Mouse (Mus musculus): ENCODE measurements around the gene Zpr1.
A peak's percentile ranks its signal among the peaks of the same experiment; 100 is the strongest.
"Not testable (repeated sequence)": the region's sequence is repeated elsewhere in the genome, so short reads cannot be mapped to it uniquely, and the experiment has no call there.

The Zpr1 gene

GRCm38 (mm10) chr9:46261131-46261530 is 11.7 kb upstream of the Zpr1 start:
- DNase-seq (ENCODE audit: low spot score in 2 of 2): no peak

GRCm38 (mm10) chr9:46268343-46268873 is 4.5 kb upstream of the Zpr1 start, which contains the start of gene Apoa5:
TSS of gene Apoa5 (plus strand) at chr9:46268633.
- no peak for DNase-seq (ENCODE audit: low spot score in 2 of 2)

GRCm38 (mm10) chr9:46269125-46269524 is 3.7 kb upstream of the Zpr1 start:
- DNase-seq (ENCODE audit: low spot score in 2 of 2): no peak

GRCm38 (mm10) chr9:46270782-46271181 is 2.1 kb upstream of the Zpr1 start:
- DNase-seq (ENCODE audit: low spot score in 2 of 2): no peak

GRCm38 (mm10) chr9:46272070-46272469 is 794 bp upstream of the Zpr1 start:
- DNase-seq (ENCODE audit: low spot score in 2 of 2): no peak

GRCm38 (mm10) chr9:46274494-46274893 is 1.6 kb downstream of the Zpr1 start:
- no peak for DNase-seq (ENCODE audit: low spot score in 2 of 2)

- DNase-seq (ENCODE audit: low spot score in 2 of 2): peak; percentile 92 to 94
Measured at GRCm38 (mm10) chr9:46282631-46283436, 10.0 kb downstream of the Zpr1 start, which contains the start of gene Bud13. TSS of gene Bud13 (plus strand) at chr9:46283008.

- no peak for DNase-seq (ENCODE audit: low spot score in 2 of 2)
Measured at GRCm38 (mm10) chr9:46298381-46298780, 25.5 kb downstream of the Zpr1 start.

- peak in 1 of 2 experiments; percentile 9 for DNase-seq (ENCODE audit: low spot score in 2 of 2)
Measured at GRCm38 (mm10) chr9:46302142-46302541, 29.3 kb downstream of the Zpr1 start.

- no peak for DNase-seq (ENCODE audit: low spot score in 2 of 2)
Measured at GRCm38 (mm10) chr9:46309121-46309520, 36.3 kb downstream of the Zpr1 start.

- DNase-seq (ENCODE audit: low spot score in 2 of 2): peak; percentile 53 to 58
Measured at GRCm38 (mm10) chr9:46314507-46314906, 41.6 kb downstream of the Zpr1 start.

- DNase-seq (ENCODE audit: low spot score in 2 of 2): no peak
Measured at GRCm38 (mm10) chr9:46314921-46315320, 42.1 kb downstream of the Zpr1 start.

- no peak for DNase-seq (ENCODE audit: low spot score in 2 of 2)
Measured at GRCm38 (mm10) chr9:46315807-46316365, 43.0 kb downstream of the Zpr1 start.

- no peak for DNase-seq (ENCODE audit: low spot score in 2 of 2)
Measured at GRCm38 (mm10) chr9:46316388-46316787, 43.5 kb downstream of the Zpr1 start.

- DNase-seq (ENCODE audit: low spot score in 2 of 2): no peak
Measured at GRCm38 (mm10) chr9:46316909-46317308, 44.0 kb downstream of the Zpr1 start.

- no peak for DNase-seq (ENCODE audit: low spot score in 2 of 2)
Measured at GRCm38 (mm10) chr9:46317957-46318356, 45.1 kb downstream of the Zpr1 start.

GRCm38 (mm10) chr9:46319886-46320285 is 47.0 kb downstream of the Zpr1 start, which contains the start of gene 4931429L15Rik:
TSS of gene 4931429L15Rik (minus strand) at chr9:46319986.
- DNase-seq (ENCODE audit: low spot score in 2 of 2): not testable (repeated sequence)

GRCm38 (mm10) chr9:46320461-46320860 is 47.6 kb downstream of the Zpr1 start:
- DNase-seq (ENCODE audit: low spot score in 2 of 2): no peak

- no peak for DNase-seq (ENCODE audit: low spot score in 2 of 2)
Measured at GRCm38 (mm10) chr9:46326694-46327405, 54.0 kb downstream of the Zpr1 start.

GRCm38 (mm10) chr9:46327706-46328571 is 55.1 kb downstream of the Zpr1 start:
- DNase-seq (ENCODE audit: low spot score in 2 of 2): no peak

All from urinary bladder, postnatal 36 days (tissue).